In the genomic region with DNA sequence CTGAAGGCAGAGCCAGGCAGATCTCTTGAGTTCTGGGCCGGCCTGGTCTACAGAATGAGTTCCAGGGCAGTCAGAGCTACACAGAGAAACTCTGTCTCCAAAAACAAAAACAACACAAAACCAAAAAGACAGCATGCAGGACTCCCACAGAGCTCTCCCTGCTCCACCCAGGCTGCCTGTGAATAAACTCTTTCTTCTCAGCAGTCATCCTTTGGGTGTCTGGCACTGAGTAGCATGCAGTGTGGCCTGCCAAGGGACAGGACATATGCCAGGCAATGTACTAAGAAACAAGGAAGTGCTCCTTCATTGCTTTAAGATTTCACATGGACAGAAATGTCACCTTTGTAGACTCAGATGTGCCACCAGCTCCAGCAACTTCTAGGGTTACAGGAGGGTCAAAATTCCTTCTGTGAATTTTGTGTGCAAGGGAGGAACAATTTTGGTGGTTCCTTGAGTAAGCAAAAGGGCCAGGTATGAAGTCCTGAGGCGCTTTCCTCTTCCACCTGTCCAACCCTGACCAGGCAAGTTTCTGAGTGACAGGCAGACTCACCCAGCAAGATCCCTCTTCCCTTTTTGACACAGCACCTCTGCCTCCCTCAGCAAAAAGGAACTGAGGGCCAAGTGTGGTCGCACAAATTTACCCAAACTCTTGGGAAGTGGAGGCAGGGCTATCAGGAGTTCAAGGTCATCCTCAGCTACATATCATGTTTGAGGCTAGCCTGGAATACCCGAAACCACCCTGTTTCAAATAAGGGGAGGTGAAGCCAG, we compare ENCODE assay signal across 18 mouse cellular contexts. TPM values are rescaled to one million over a fixed set of nuclear protein-coding genes. Genes with fewer than 3 reads are reported as not detected.
DNase-seq lines count a peak whose midpoint lies in the region; ATAC-seq and TF ChIP-seq lines count a peak whose summit lies in the region.
"Had no signal": no experiment of that assay in that cellular context is flagged by ENCODE, and none has a peak within 500 bp of the region (broad histone marks: within the 10 kb centered on the region; RNA-seq: fewer than 3 reads in every experiment).

No protein-coding gene starts in this region.

- intact Hi-C loops in left cerebral cortex, adult 2 months (cut with DNase I), result no loop called here
- intact Hi-C loops in left cerebral cortex, postnatal 36 days (cut with DNase I), result no loop called here

- peak; percentile 38; the same call in 1 of the 2 replicates for ATAC-seq in monocyte, adult 5-6 weeks (replicated peaks; ENCODE audit: insufficient number of reproducible peaks, low FRiP score, low TSS enrichment, poor library complexity, severe bottlenecking)
- no peak for ATAC-seq in activated CD4-positive, CD25-positive, alpha-beta regulatory T cell, adult 4 months
- ATAC-seq: midbrain, embryonic 15.5 days had no signal

- TF ChIP-seq CTCF in left cerebral cortex, adult 2 months (IDR thresholded peaks at IDR 0.05), result no peak

- H3K4me3 ChIP-seq in left cerebral cortex, adult 2 months, result no peak overlapping the region
- H3K4me3 ChIP-seq: embryonic facial prominence, embryonic 10.5 days; erythroblast, embryonic 14.5 days; kidney, embryonic 15.5 days; limb, embryonic 10.5 days; midbrain, embryonic 15.5 days had no signal

- DNase-seq in left cerebral cortex, adult 2 months (ENCODE audit: extremely low spot score in 1 of 2, low spot score in 2 of 2), result no peak
- no peak for DNase-seq in left cerebral cortex, postnatal 36 days (ENCODE audit: low spot score in 2 of 2)
- DNase-seq in adipocyte (ENCODE audit: low spot score), result peak; percentile 66
- DNase-seq in fat pad, adult 2 months (ENCODE audit: extremely low read depth, low read depth, low spot score), result peak; percentile 81
- no peak for DNase-seq in lung, postnatal 25 days (ENCODE audit: low spot score)
- DNase-seq: cerebellum, postnatal 14 days; heart, postnatal 36 days; lung, adult 2 months; right cerebral cortex, postnatal 14 days; thymus, postnatal 4 days had no signal

- peak overlapping the region; percentile 32; the same call in 1 of the 2 replicates for H3K27ac ChIP-seq in left cerebral cortex, adult 2 months
- H3K27ac ChIP-seq: embryonic facial prominence, embryonic 10.5 days; kidney, embryonic 15.5 days; limb, embryonic 10.5 days; midbrain, embryonic 15.5 days had no signal

RNA-seq across cellular contexts. Expression of a gene that starts 10.7 kb away (rescaled TPM):
- 10 to 100 TPM; 87.5 to 90.9 TPM for total RNA-seq in left cerebral cortex, adult 2 months (2021)
- total RNA-seq in left cerebral cortex, postnatal 36 days (2021), result 100 to 1,000 TPM in 1 of 2 experiments, 10 to 100 TPM in 1; 93.3 to 116 TPM
- 548 to 1,201 TPM (median 1,116 TPM) in 3 replicates for total RNA-seq in monocyte, adult 5-6 weeks (2017)
- polyA plus RNA-seq in activated CD4-positive, CD25-positive, alpha-beta regulatory T cell, adult 4 months (2017; shearing (Covaris generic)), result 100 to 1,000 TPM; 422 to 471 TPM

RNA-seq across cellular contexts. Expression of a gene that starts 32.7 kb away (rescaled TPM):
- 10 to 100 TPM; 38.9 to 46.5 TPM for total RNA-seq in left cerebral cortex, adult 2 months (2021)
- total RNA-seq in left cerebral cortex, postnatal 36 days (2021), result 10 to 100 TPM; 43.2 to 43.4 TPM
- total RNA-seq in monocyte, adult 5-6 weeks (2017), result 11.4 to 15.3 TPM (median 14.6 TPM) in 3 replicates
- polyA plus RNA-seq in activated CD4-positive, CD25-positive, alpha-beta regulatory T cell, adult 4 months (2017; shearing (Covaris generic)), result 10 to 100 TPM; 82.1 to 97.0 TPM

RNA-seq across cellular contexts. Expression of a gene that starts 42.6 kb away (rescaled TPM):
- 1 to 10 TPM; 3.6 to 5.3 TPM for total RNA-seq in left cerebral cortex, adult 2 months (2021)
- total RNA-seq in left cerebral cortex, postnatal 36 days (2021), result 1 to 10 TPM; 4.7 to 5.9 TPM
- not detected in 3 replicates for total RNA-seq in monocyte, adult 5-6 weeks (2017)
- not detected for polyA plus RNA-seq in activated CD4-positive, CD25-positive, alpha-beta regulatory T cell, adult 4 months (2017; shearing (Covaris generic))

RNA-seq across cellular contexts. Expression of a gene that starts 48.0 kb away (rescaled TPM):
- total RNA-seq in left cerebral cortex, adult 2 months (2021), result 100 to 1,000 TPM; 279 to 288 TPM
- 100 to 1,000 TPM; 291 to 331 TPM for total RNA-seq in left cerebral cortex, postnatal 36 days (2021)
- total RNA-seq in monocyte, adult 5-6 weeks (2017), result not detected in 3 replicates
- polyA plus RNA-seq in activated CD4-positive, CD25-positive, alpha-beta regulatory T cell, adult 4 months (2017; shearing (Covaris generic)), result not detected
- total RNA-seq: CH12.LX had no signal
- polyA plus RNA-seq: erythroblast, embryonic 14.5 days had no signal

RNA-seq across cellular contexts. Expression of a gene that starts 53.7 kb away (rescaled TPM):
- total RNA-seq in left cerebral cortex, adult 2 months (2021), result 10 to 100 TPM; 33.3 to 34.9 TPM
- total RNA-seq in left cerebral cortex, postnatal 36 days (2021), result 10 to 100 TPM; 30.5 to 34.9 TPM
- 2.8 to 16.3 TPM (median 7.1 TPM) in 3 replicates for total RNA-seq in monocyte, adult 5-6 weeks (2017)
- 10 to 100 TPM; 30.4 to 31.2 TPM for polyA plus RNA-seq in activated CD4-positive, CD25-positive, alpha-beta regulatory T cell, adult 4 months (2017; shearing (Covaris generic))

Comparison
In these comparisons a context has a peak if more than half of its experiments do, and no peak if none do; other contexts are left out.
1. DNase-seq: peak in adipocyte (single experiment) and fat pad, adult 2 months (single experiment); none in left cerebral cortex, adult 2 months (0 of 2), left cerebral cortex, postnatal 36 days (0 of 2) and lung, postnatal 25 days (single experiment).